Mouse (Mus musculus) kidney, adult 11 months (tissue): Measurements from ENCODE around the gene Vmn1r6.
"Not testable (repeated sequence)": the region's sequence is repeated elsewhere in the genome, so short reads cannot be mapped to it uniquely, and the experiment has no call there.

ENCODE experiments used
- DNase-seq: peaks from one replicate; pipeline ENCODE4 v3.0.0; 2022

The Vmn1r6 gene

DNA sequence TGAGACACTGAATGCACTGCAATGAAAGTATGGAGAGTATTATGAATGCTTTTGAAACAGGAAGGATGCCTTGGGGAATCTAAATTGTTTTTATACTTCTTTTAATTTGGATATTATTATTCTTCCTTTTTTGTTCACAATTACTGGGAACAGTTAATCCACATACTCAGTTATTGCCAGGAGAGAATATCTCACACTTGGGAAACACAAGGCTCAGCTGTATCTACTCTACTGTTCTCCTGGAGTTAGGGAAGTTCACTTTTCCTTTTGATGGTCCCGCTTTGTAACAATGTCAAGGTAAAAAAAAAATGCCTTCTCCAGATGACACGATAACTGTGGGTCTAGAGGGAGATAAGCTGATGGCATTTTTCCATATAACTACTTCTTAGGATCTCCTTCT is at the start of gene Vmn1r6:
Vmn1r6 (plus strand) TSS at position 301 of the 400 bp plus-strand sequence.
- DNase-seq, result no peak

DNA sequence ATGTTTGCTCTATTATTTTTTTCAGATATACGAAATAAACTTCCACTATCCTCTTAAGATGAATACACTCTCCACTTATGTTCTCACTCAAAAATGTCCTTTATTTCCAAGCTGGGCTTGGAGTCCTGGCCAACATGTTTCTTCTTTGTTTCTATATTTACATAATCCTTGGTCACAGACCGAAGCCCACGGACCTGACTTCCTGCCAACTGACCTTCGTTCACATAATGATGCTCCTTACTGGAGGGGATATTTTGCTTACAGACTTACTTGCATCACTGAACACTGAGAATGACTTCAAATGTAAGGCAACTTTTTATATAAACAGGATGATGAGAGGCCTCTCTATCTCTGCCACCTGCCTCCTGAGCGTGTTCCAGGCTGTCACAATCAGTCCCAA is 40.6 kb upstream of the Vmn1r6 start:
- peak; percentile 74 for DNase-seq

- no peak for DNase-seq
Measured at GRCm38 (mm10) chr6:56969973-56970372, 27.1 kb upstream of the Vmn1r6 start, which contains the start of gene Vmn1r5. TSS of gene Vmn1r5 (plus strand) at chr6:56970273.

DNA sequence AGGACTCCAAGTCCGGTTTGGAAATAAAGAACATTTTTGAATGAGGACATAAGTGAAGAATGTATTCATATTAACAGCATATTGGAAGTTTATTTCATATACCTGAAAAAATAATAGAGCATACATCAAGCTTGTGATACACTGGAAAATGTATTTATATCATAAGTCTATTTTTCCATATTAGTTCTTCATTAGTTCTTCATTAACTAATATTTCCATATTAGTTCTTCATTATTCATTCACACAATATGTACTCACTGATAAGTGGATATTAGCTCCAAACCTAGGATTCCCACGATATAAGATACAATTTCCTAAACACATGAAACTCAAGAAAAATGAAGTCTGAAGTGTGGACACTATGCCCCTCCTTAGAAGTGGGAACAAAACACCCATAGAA is 28.2 kb downstream of the Vmn1r6 start, which contains the start of gene Vmn1r7:
Vmn1r7 (minus strand) TSS at position 101 of the 400 bp plus-strand sequence.
- not testable (repeated sequence) for DNase-seq

DNA sequence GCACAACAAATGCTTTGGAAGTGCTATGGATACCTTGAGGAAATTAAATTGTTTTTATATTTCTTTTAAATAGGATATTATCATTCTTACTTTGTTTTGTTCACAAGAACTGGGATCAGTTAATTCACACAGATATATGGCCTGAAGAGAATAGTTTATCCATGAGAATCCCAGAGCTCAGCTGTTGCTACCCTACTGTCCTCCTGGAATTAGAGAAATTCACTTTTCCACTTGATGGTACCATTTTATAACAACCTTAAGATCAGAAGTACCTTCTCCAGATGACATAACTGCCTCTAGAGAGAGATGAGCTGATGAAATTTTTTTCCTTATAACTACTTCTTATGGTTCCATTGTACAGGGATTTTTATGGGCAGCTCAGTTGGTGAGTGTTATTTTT is 34.9 kb downstream of the Vmn1r6 start, which contains the start of gene Vmn1r8:
Vmn1r8 (plus strand) TSS at position 301 of the 400 bp plus-strand sequence.
- no peak for DNase-seq

GRCm38 (mm10) chr6:57034674-57035073 is 37.6 kb downstream of the Vmn1r6 start:
- DNase-seq, result no peak
